ENCODE assay signal across 7 mouse cellular contexts in genomic region chr6:115838161-115838597, GRCm38 (mm10). TPM values are rescaled to one million over a fixed set of nuclear protein-coding genes. Genes with fewer than 3 reads are reported as not detected.
DNase-seq lines count a peak whose midpoint lies in the region; ATAC-seq and TF ChIP-seq lines count a peak whose summit lies in the region.

Efcab12 (minus strand) TSS chr6:115838412.

- TF ChIP-seq CTCF in intestine, postnatal 0 days (IDR thresholded peaks at IDR 0.05; ENCODE audit: low read depth): peak; percentile 38

- no peaks in the 10 kb centered on the region for H3K27me3 ChIP-seq in embryonic facial prominence, embryonic 11.5 days (ENCODE audit: control insufficient read depth, insufficient read depth, low read length)
- no peaks in the 10 kb centered on the region for H3K27me3 ChIP-seq in intestine, postnatal 0 days (replicated peaks; ENCODE audit: control insufficient read depth, insufficient read depth, low read length)

- peak within 1 kb of the TSS; percentile 24 for H3K4me3 ChIP-seq in embryonic facial prominence, embryonic 11.5 days (ENCODE audit: low read depth, low read length)
- peak within 1 kb of the TSS; percentile 34 for H3K4me3 ChIP-seq in intestine, postnatal 0 days (ENCODE audit: low read depth, low read length)

- H3K27ac ChIP-seq in embryonic facial prominence, embryonic 11.5 days (replicated peaks; ENCODE audit: low read depth, low read length): no peak within 1 kb of the TSS
- no peak within 1 kb of the TSS; the same call in 1 of the 2 replicates for H3K27ac ChIP-seq in intestine, postnatal 0 days (ENCODE audit: low read depth, low read length)

- intact Hi-C loops in left cerebral cortex, postnatal 25 days (cut with DNase I): no loop called here

- no peaks in the 10 kb centered on the region for H3K36me3 ChIP-seq in embryonic facial prominence, embryonic 11.5 days (replicated peaks; ENCODE audit: control insufficient read depth, insufficient read depth, low read depth, low read length)
- H3K36me3 ChIP-seq in intestine, postnatal 0 days (ENCODE audit: control insufficient read depth, insufficient read depth): 0 out of 2 replicates have a peak, but pooled peaks cover 4% of the 10 kb centered on the region

- peak within 1 kb of the TSS; percentile 71 for H3K4me2 ChIP-seq in embryonic facial prominence, embryonic 11.5 days (ENCODE audit: low read depth, low read length)
- H3K4me2 ChIP-seq in intestine, postnatal 0 days (replicated peaks; ENCODE audit: low read depth): peak within 1 kb of the TSS; percentile 80

- peak; percentile 80 for ATAC-seq in embryonic facial prominence, embryonic 11.5 days (replicated peaks; ENCODE audit: insufficient number of reproducible peaks, low FRiP score, low TSS enrichment, low read depth)
- peak; percentile 93 for ATAC-seq in intestine, postnatal 0 days
- ATAC-seq in megakaryocyte-erythroid progenitor cell, adult 5-6 weeks (replicated peaks; ENCODE audit: low FRiP score, low TSS enrichment, poor library complexity, severe bottlenecking): peak; percentile 95

- H3K9me3 ChIP-seq in embryonic facial prominence, embryonic 11.5 days (replicated peaks; ENCODE audit: control insufficient read depth, low read length): no peaks in the 10 kb centered on the region
- no peaks in the 10 kb centered on the region for H3K9me3 ChIP-seq in intestine, postnatal 0 days (ENCODE audit: control insufficient read depth)

- under 1% methylated on average over 19 of the region's 19 CpGs for WGBS in embryonic facial prominence, embryonic 11.5 days
- 2% methylated on average over 19 of the region's 19 CpGs for WGBS in intestine, postnatal 0 days

- peak; percentile 98 for DNase-seq in brain, adult 2 months (ENCODE audit: low read depth, low spot score)
- DNase-seq in embryonic facial prominence, embryonic 11.5 days (ENCODE audit: low spot score): peak; percentile 84
- peak; percentile 98 for DNase-seq in heart, adult 11 months
- peak; percentile 65 to 91 for DNase-seq in left cerebral cortex, postnatal 25 days (ENCODE audit: low spot score in 2 of 2)
- DNase-seq in right cerebral cortex, postnatal 25 days: peak; percentile 72

- peak within 1 kb of the TSS; percentile 19 for H3K9ac ChIP-seq in embryonic facial prominence, embryonic 11.5 days (replicated peaks; ENCODE audit: low read length)
- H3K9ac ChIP-seq in intestine, postnatal 0 days (ENCODE audit: low read depth, low read length): no peak within 1 kb of the TSS

- no peaks in the 10 kb centered on the region for H3K4me1 ChIP-seq in embryonic facial prominence, embryonic 11.5 days (ENCODE audit: control insufficient read depth, insufficient read depth, low read length)
- peaks cover 6% of the 10 kb centered on the region; the same call in 1 of the 2 replicates for H3K4me1 ChIP-seq in intestine, postnatal 0 days (replicated peaks; ENCODE audit: control insufficient read depth, insufficient read depth, low read length)

RNA-seq across cellular contexts. Expression of gene Efcab12, which starts in this region (rescaled TPM):
- 0.39 and 1.5 TPM in 2 replicates for polyA plus RNA-seq in embryonic facial prominence, embryonic 11.5 days (2014; fragmentation: Nextera tagmentation; extraction: Ambion mirVana)
- polyA plus RNA-seq in intestine, postnatal 0 days (2015; fragmentation: Nextera tagmentation; extraction: Ambion mirVana): 0.05 and 0.18 TPM in 2 replicates
- 1 to 10 TPM; 3.6 to 4.5 TPM for total RNA-seq in left cerebral cortex, postnatal 25 days (2021)
- total RNA-seq in megakaryocyte-erythroid progenitor cell, adult 5-6 weeks (2014; fragmentation: Nextera tagmentation): not detected in 2 replicates
- 0.05 TPM in 1 of 2 replicates, not detected in the other for total RNA-seq in megakaryocyte-erythroid progenitor cell, adult 5-6 weeks (2017)

Comparison
In these comparisons a context has a peak if more than half of its experiments do, and no peak if none do; other contexts are left out.
1. RNA of gene Efcab12 (total RNA-seq): 3.6 to 4.5 TPM in left cerebral cortex, postnatal 25 days; 0.05 TPM in megakaryocyte-erythroid progenitor cell, adult 5-6 weeks; every median in the first group is over 4 times any median in the second.
2. Peak in ATAC-seq, H3K4me3 ChIP-seq and H3K4me2 ChIP-seq in intestine, postnatal 0 days; RNA of the gene not detected or under 1 TPM.
3. Peak in ATAC-seq in megakaryocyte-erythroid progenitor cell, adult 5-6 weeks; RNA of the gene not detected or under 1 TPM.
4. Peak in every context shown above with its lines, with median percentiles within 50 percentile points of each other: DNase-seq and ATAC-seq.